Mouse (Mus musculus): ENCODE measurements at regions not wholly inside any gene's neighbourhood (a gene's known extent, or its start where the extent isn't known, plus 50 kb on each side); places are given as distances from the start of the nearest gene placed in this dataset.

GRCm38 (mm10) chr5:146636859-146637258 is 51.8 kb upstream of the Gpr12 start:
- DNase-seq (ENCODE audit: low spot score in 2 of 2) = no peak
